Mouse (Mus musculus) limb, embryonic 15.5 days (tissue): ENCODE measurements around the gene Cerk. TPM values are rescaled to one million over a fixed set of nuclear protein-coding genes. Genes with fewer than 3 reads are reported as not detected.

Source experiments
- ATAC-seq: fragments of 200-750 bp; cut with Nextera tagmentation; 2 replicates; pipeline ENCODE4 v1.8.0; 2017; ENCODE audit warnings: low read depth, moderate TSS enrichment; ENCODE audit not compliant: insufficient number of reproducible peaks, low FRiP score, low TSS enrichment
- H3K27ac ChIP-seq: fragments of 300-500 bp; sonication (generic); 2 replicates; pipeline ENCODE4 v1.5.1; 2015; ENCODE audit warnings: moderate library complexity, mild to moderate bottlenecking, inconsistent platforms
- H3K27me3 ChIP-seq: fragments of 300-500 bp; sonication (generic); 2 replicates; pipeline ENCODE4 v1.6.1; 2015; ENCODE audit warnings: inconsistent platforms
- H3K36me3 ChIP-seq: fragments of 300-500 bp; sonication (generic); 2 replicates; pipeline ENCODE4 v1.6.1; 2015; ENCODE audit warnings: inconsistent platforms
- H3K4me1 ChIP-seq: fragments of 300-500 bp; sonication (generic); 2 replicates; pipeline ENCODE4 v1.6.1; 2015; ENCODE audit warnings: inconsistent platforms
- H3K4me2 ChIP-seq: fragments of 300-500 bp; sonication (generic); 2 replicates; pipeline ENCODE4 v1.6.1; 2015; ENCODE audit warnings: mild to moderate bottlenecking, inconsistent platforms
- H3K4me3 ChIP-seq: fragments of 300-500 bp; sonication (generic); 2 replicates; pipeline ENCODE4 v1.5.1; 2015; ENCODE audit warnings: mild to moderate bottlenecking, inconsistent platforms
- H3K9ac ChIP-seq: fragments of 300-500 bp; sonication (generic); 2 replicates; pipeline ENCODE4 v1.6.1; 2015; ENCODE audit warnings: inconsistent platforms
- H3K9me3 ChIP-seq: fragments of 300-500 bp; sonication (generic); 2 replicates; pipeline ENCODE4 v1.6.1; 2016; ENCODE audit warnings: inconsistent platforms
- WGBS: fragments of 180-500 bp; shearing (Covaris S2); methylation state at CpG from one replicate; pipeline ENCODE4 v1.1.7; 2015; 5-methylcytosine and 5-hydroxymethylcytosine counted together
- polyA plus RNA-seq: library from polyadenylated mRNA; unstranded; fragments of >200 nt; fragmentation: Nextera tagmentation; extraction: Ambion mirVana; gene quantifications from 2 replicates; pipeline ENCODE4 v1.2.1, GENCODE M21; 2015

Cerk gene
- polyA plus RNA-seq, 1 experiment from 2014 or later: 17.7 TPM

GRCm38 (mm10) chr15:86117115-86118100 is 68.5 kb downstream of the Cerk start:
- ATAC-seq: no peak
- no peak overlapping the region for H3K4me2 ChIP-seq
- WGBS: 49% methylated on average over 15 of the region's 15 CpGs
- no peaks in the 10 kb centered on the region for H3K9me3 ChIP-seq
- H3K27ac ChIP-seq: no peak overlapping the region
- no peak overlapping the region for H3K4me3 ChIP-seq
- H3K4me1 ChIP-seq: peaks cover 31% of the 10 kb centered on the region
- H3K27me3 ChIP-seq: no peaks in the 10 kb centered on the region
- peaks cover 40% of the 10 kb centered on the region for H3K36me3 ChIP-seq
- H3K9ac ChIP-seq: no peak overlapping the region

- WGBS: 58% methylated on average over 5 of the region's 5 CpGs
- no peak overlapping the region for H3K27ac ChIP-seq
- H3K27me3 ChIP-seq: no peaks in the 10 kb centered on the region
- peaks cover 33% of the 10 kb centered on the region for H3K4me1 ChIP-seq
- no peak overlapping the region for H3K4me3 ChIP-seq
- no peaks in the 10 kb centered on the region for H3K9me3 ChIP-seq
- H3K36me3 ChIP-seq: peaks cover 30% of the 10 kb centered on the region
- no peak for ATAC-seq
- H3K9ac ChIP-seq: no peak overlapping the region
- no peak overlapping the region for H3K4me2 ChIP-seq
Measured at GRCm38 (mm10) chr15:86116421-86116820, 69.5 kb downstream of the Cerk start.

GRCm38 (mm10) chr15:86113342-86113710 is 72.6 kb downstream of the Cerk start:
- Histone ChIP-seq H3K9me3 (no peaks in the 10 kb centered on the region), H3K27ac (peak overlapping the region; percentile 75), H3K4me1 (peaks cover 47% of the 10 kb centered on the region), H3K4me3 (no peak overlapping the region), H3K9ac (no peak overlapping the region), H3K4me2 (peak overlapping the region; percentile 26; the same call in 1 of the 2 replicates), H3K27me3 (no peaks in the 10 kb centered on the region), H3K36me3 (0 out of 2 replicates have a peak, but pooled peaks cover 1% of the 10 kb centered on the region)
- ATAC-seq: no peak; the same call in 1 of the 2 replicates
- 11% methylated on average over 9 of the region's 9 CpGs for WGBS

- H3K27ac ChIP-seq: peak overlapping the region; percentile 75
- WGBS: 10% methylated on average over 10 of the region's 10 CpGs
- peak; percentile 32; the same call in 1 of the 2 replicates for ATAC-seq
Measured at GRCm38 (mm10) chr15:86112707-86113341, 73.1 kb downstream of the Cerk start.

GRCm38 (mm10) chr15:86110361-86111103 is 75.4 kb downstream of the Cerk start:
- Histone ChIP-seq H3K27ac (0 out of 2 replicates have a peak overlapping the region, but pooled peaks have one; percentile 5), H3K36me3 (no peaks in the 10 kb centered on the region), H3K27me3 (no peaks in the 10 kb centered on the region), H3K9me3 (no peaks in the 10 kb centered on the region), H3K9ac (no peak overlapping the region), H3K4me2 (no peak overlapping the region), H3K4me1 (peaks cover 35% of the 10 kb centered on the region), H3K4me3 (no peak overlapping the region)
- no peak for ATAC-seq
- 71% methylated on average over 10 of the region's 10 CpGs for WGBS

More at GRCm38 (mm10) chr15:86112707-86113341, 73.1 kb downstream of the Cerk start:
- H3K9ac ChIP-seq: no peak overlapping the region; the same call in 1 of the 2 replicates
- H3K36me3 ChIP-seq: no peaks in the 10 kb centered on the region
- no peak overlapping the region for H3K4me3 ChIP-seq
- no peaks in the 10 kb centered on the region for H3K9me3 ChIP-seq
- peak overlapping the region; percentile 26; the same call in 1 of the 2 replicates for H3K4me2 ChIP-seq
- H3K27me3 ChIP-seq: no peaks in the 10 kb centered on the region
- peaks cover 46% of the 10 kb centered on the region for H3K4me1 ChIP-seq

GRCm38 (mm10) chr15:86109650-86110211 is 76.2 kb downstream of the Cerk start:
- Histone ChIP-seq H3K27me3 (no peaks in the 10 kb centered on the region), H3K4me3 (no peak overlapping the region), H3K4me2 (no peak overlapping the region), H3K9me3 (no peaks in the 10 kb centered on the region), H3K4me1 (peaks cover 35% of the 10 kb centered on the region), H3K36me3 (no peaks in the 10 kb centered on the region), H3K9ac (no peak overlapping the region), H3K27ac (peak overlapping the region; percentile 5; the same call in 1 of the 2 replicates)
- WGBS: 70% methylated on average over 8 of the region's 8 CpGs
- no peak for ATAC-seq

GRCm38 (mm10) chr15:86109245-86109644 is 76.7 kb downstream of the Cerk start:
- no peak overlapping the region for H3K27ac ChIP-seq
- H3K4me2 ChIP-seq: no peak overlapping the region
- H3K36me3 ChIP-seq: no peaks in the 10 kb centered on the region; the same call in 1 of the 2 replicates
- no peaks in the 10 kb centered on the region for H3K9me3 ChIP-seq
- no peak overlapping the region for H3K9ac ChIP-seq
- H3K4me3 ChIP-seq: no peak overlapping the region
- WGBS: 69% methylated on average over 7 of the region's 7 CpGs
- no peak for ATAC-seq
- H3K27me3 ChIP-seq: no peaks in the 10 kb centered on the region
- peaks cover 35% of the 10 kb centered on the region for H3K4me1 ChIP-seq

- H3K27ac ChIP-seq: no peak overlapping the region
- H3K27me3 ChIP-seq: no peaks in the 10 kb centered on the region
Measured at GRCm38 (mm10) chr15:86107831-86108471, 78.0 kb downstream of the Cerk start.

GRCm38 (mm10) chr15:86105751-86106150 is 80.2 kb downstream of the Cerk start:
- 82% methylated on average over 6 of the region's 6 CpGs for WGBS
- no peak overlapping the region for H3K27ac ChIP-seq
- H3K27me3 ChIP-seq: no peaks in the 10 kb centered on the region
- H3K9me3 ChIP-seq: no peaks in the 10 kb centered on the region
- ATAC-seq: no peak
- H3K4me1 ChIP-seq: peaks cover 13% of the 10 kb centered on the region; the same call in 1 of the 2 replicates
- H3K9ac ChIP-seq: no peak overlapping the region
- peaks cover 16% of the 10 kb centered on the region for H3K36me3 ChIP-seq
- H3K4me3 ChIP-seq: no peak overlapping the region
- H3K4me2 ChIP-seq: no peak overlapping the region

More at GRCm38 (mm10) chr15:86107831-86108471, 78.0 kb downstream of the Cerk start:
- WGBS: 81% methylated on average over 11 of the region's 11 CpGs
- H3K9me3 ChIP-seq: no peaks in the 10 kb centered on the region
- H3K4me1 ChIP-seq: peaks cover 26% of the 10 kb centered on the region
- no peak overlapping the region for H3K4me2 ChIP-seq
- peaks cover 4% of the 10 kb centered on the region; the same call in 1 of the 2 replicates for H3K36me3 ChIP-seq
- no peak for ATAC-seq
- H3K4me3 ChIP-seq: no peak overlapping the region
- H3K9ac ChIP-seq: no peak overlapping the region

GRCm38 (mm10) chr15:86105345-86105697 is 80.6 kb downstream of the Cerk start:
- Histone ChIP-seq H3K4me2 (no peak overlapping the region), H3K27me3 (no peaks in the 10 kb centered on the region), H3K4me3 (no peak overlapping the region), H3K9me3 (no peaks in the 10 kb centered on the region), H3K27ac (no peak overlapping the region), H3K9ac (no peak overlapping the region), H3K36me3 (peaks cover 18% of the 10 kb centered on the region), H3K4me1 (peaks cover 10% of the 10 kb centered on the region; the same call in 1 of the 2 replicates)
- 84% methylated on average over 7 of the region's 7 CpGs for WGBS
- ATAC-seq: no peak
